Mouse (Mus musculus) liver, postnatal 0 days (tissue): ENCODE measurements around the gene Klhl32. TPM values are rescaled to one million over a fixed set of nuclear protein-coding genes. Genes with fewer than 3 reads are reported as not detected.

Experiments used
- ATAC-seq: fragments of 200-750 bp; cut with Nextera tagmentation; 2 replicates; pipeline ENCODE4 v1.8.0; 2017; ENCODE audit warnings: mild to moderate bottlenecking, moderate library complexity
- DNase-seq: peaks from one replicate; pipeline ENCODE4 v3.0.0-alpha.2; 2016
- H3K27ac ChIP-seq: fragments of 300-500 bp; sonication (generic); 2 replicates; pipeline ENCODE4 v1.5.1; 2014; ENCODE audit warnings: antibody characterized with exemption, moderate library complexity, mild to moderate bottlenecking, low read depth
- H3K27me3 ChIP-seq: fragments of 300-500 bp; sonication (generic); 2 replicates; pipeline ENCODE4 v1.6.1; 2014; ENCODE audit warnings: low read length, control low read depth, mixed read lengths; ENCODE audit not compliant: insufficient read depth
- H3K36me3 ChIP-seq: fragments of 300-500 bp; sonication (generic); replicated peaks from 2 replicates; pipeline ENCODE4 v1.6.1; 2014; ENCODE audit warnings: mild to moderate bottlenecking, control low read depth, low read length, moderate library complexity, mixed read lengths; ENCODE audit not compliant: insufficient read depth
- H3K4me1 ChIP-seq: fragments of 300-500 bp; sonication (generic); 2 replicates; pipeline ENCODE4 v1.6.1; 2014; ENCODE audit warnings: antibody characterized with exemption, mild to moderate bottlenecking, control low read depth; ENCODE audit not compliant: insufficient read depth
- H3K4me2 ChIP-seq: fragments of 300-500 bp; sonication (generic); 2 replicates; pipeline ENCODE4 v1.6.1; 2014; ENCODE audit warnings: low read depth, mild to moderate bottlenecking, low read length, moderate library complexity, mixed read lengths
- H3K4me3 ChIP-seq: fragments of 300-500 bp; sonication (generic); 2 replicates; pipeline ENCODE4 v1.5.1; 2014; ENCODE audit warnings: low read depth, low read length
- H3K9ac ChIP-seq: fragments of 300-500 bp; sonication (generic); replicated peaks from 2 replicates; pipeline ENCODE4 v1.6.1; 2014; ENCODE audit warnings: mild to moderate bottlenecking, moderate library complexity
- H3K9me3 ChIP-seq: fragments of 300-500 bp; sonication (generic); 2 replicates; pipeline ENCODE4 v1.6.1; 2016; ENCODE audit warnings: mild to moderate bottlenecking, control low read depth, low read length, mixed read lengths
- CTCF ChIP-seq: sonication (generic); IDR thresholded peaks from 2 replicates; pipeline ENCODE4 v1.5.1; 2016; ENCODE audit warnings: antibody characterized with exemption, low read depth
- EP300 ChIP-seq: IDR thresholded peaks from 2 replicates; pipeline ENCODE4 v1.6.1; 2016; ENCODE audit warnings: antibody characterized with exemption, low read depth, mild to moderate bottlenecking
- WGBS: fragments of 180-500 bp; shearing (Covaris S2); extraction: QIAGEN DNeasy Blood & Tissue Kit; methylation state at CpG from one replicate; pipeline ENCODE4 v1.1.7; 2014; ENCODE audit not compliant: insufficient replicate concordance; 5-methylcytosine and 5-hydroxymethylcytosine counted together
- polyA plus RNA-seq: library from polyadenylated mRNA; unstranded; fragments of >200 nt; fragmentation: Nextera tagmentation; extraction: Ambion mirVana; gene quantifications from 2 replicates; pipeline ENCODE4 v1.2.1, GENCODE M21; 2015

Klhl32 gene
- polyA plus RNA-seq, 1 experiment from 2014 or later, result 0.18 TPM

- Histone ChIP-seq H3K4me3 (no peak overlapping the region), H3K27ac (no peak overlapping the region), H3K27me3 (no peaks in the 10 kb centered on the region), H3K36me3 (no peaks in the 10 kb centered on the region), H3K4me1 (no peaks in the 10 kb centered on the region; the same call in 1 of the 2 replicates), H3K9me3 (no peaks in the 10 kb centered on the region), H3K4me2 (no peak overlapping the region), H3K9ac (no peak overlapping the region)
- ATAC-seq (no peak), DNase-seq (no peak)
- 72% methylated on average over 2 of the region's 2 CpGs for WGBS
- no peak for TF ChIP-seq CTCF
- TF ChIP-seq EP300, result no peak
These were observed 220.5 kb downstream of the Klhl32 start for GRCm38 (mm10) chr4:24630430-24630829.

DNA sequence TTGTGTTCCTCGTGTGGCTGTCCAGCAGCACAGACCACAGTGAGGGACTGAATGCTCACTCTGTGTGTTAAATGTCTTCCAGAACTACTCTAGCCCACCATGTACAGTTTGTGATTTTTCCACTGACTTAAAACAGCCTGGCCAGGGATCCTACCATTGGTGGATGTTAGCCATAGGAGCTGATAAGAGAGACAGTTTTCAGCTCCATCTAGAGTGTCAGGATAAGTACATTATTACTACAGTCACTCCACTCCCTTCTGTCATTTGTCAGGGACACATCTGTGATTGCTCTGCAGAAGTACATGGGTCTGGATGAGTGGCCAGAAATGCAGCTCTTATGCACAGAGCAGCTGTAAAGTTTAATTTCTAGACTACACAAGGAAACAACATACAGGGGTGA, 223.1 kb downstream of the Klhl32 start:
- ATAC-seq (no peak), DNase-seq (no peak)
- H3K27ac ChIP-seq, result no peak overlapping the region
- H3K4me3 ChIP-seq, result no peak overlapping the region
- H3K4me1 ChIP-seq, result no peaks in the 10 kb centered on the region; the same call in 1 of the 2 replicates
- no peaks in the 10 kb centered on the region for H3K27me3 ChIP-seq
- TF ChIP-seq CTCF (no peak), EP300 (no peak)
- no peaks in the 10 kb centered on the region for H3K9me3 ChIP-seq
- no peak overlapping the region for H3K9ac ChIP-seq
- H3K4me2 ChIP-seq, result no peak overlapping the region
- no peaks in the 10 kb centered on the region for H3K36me3 ChIP-seq
- 54% methylated on average over 1 of the region's 1 CpGs for WGBS

DNA sequence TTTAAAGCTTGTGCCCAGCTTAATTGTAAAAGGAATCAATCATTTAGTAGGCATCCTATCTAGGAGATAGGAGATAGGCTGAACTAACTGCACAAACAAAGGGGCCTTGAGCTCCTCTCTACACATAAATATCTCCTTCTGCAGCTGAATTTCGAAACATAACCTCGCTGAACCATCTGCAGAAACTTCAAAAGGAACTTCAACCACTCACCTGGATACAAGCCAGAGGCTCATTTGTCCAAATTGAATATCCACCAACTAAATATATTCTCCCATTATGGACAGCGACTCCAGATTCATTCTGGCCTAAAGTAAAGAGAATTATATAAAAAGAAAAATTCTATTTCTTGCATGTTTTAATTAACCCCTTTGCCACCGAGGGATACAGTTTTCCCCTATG, 224.2 kb downstream of the Klhl32 start:
- Histone ChIP-seq H3K27me3 (no peaks in the 10 kb centered on the region), H3K4me3 (no peak overlapping the region), H3K27ac (no peak overlapping the region), H3K4me2 (no peak overlapping the region), H3K36me3 (no peaks in the 10 kb centered on the region), H3K9ac (no peak overlapping the region), H3K9me3 (no peaks in the 10 kb centered on the region), H3K4me1 (no peaks in the 10 kb centered on the region; the same call in 1 of the 2 replicates)
- 69% methylated on average over 4 of the region's 4 CpGs for WGBS
- no peak for TF ChIP-seq CTCF
- TF ChIP-seq EP300, result no peak
- ATAC-seq (no peak), DNase-seq (no peak)

DNA sequence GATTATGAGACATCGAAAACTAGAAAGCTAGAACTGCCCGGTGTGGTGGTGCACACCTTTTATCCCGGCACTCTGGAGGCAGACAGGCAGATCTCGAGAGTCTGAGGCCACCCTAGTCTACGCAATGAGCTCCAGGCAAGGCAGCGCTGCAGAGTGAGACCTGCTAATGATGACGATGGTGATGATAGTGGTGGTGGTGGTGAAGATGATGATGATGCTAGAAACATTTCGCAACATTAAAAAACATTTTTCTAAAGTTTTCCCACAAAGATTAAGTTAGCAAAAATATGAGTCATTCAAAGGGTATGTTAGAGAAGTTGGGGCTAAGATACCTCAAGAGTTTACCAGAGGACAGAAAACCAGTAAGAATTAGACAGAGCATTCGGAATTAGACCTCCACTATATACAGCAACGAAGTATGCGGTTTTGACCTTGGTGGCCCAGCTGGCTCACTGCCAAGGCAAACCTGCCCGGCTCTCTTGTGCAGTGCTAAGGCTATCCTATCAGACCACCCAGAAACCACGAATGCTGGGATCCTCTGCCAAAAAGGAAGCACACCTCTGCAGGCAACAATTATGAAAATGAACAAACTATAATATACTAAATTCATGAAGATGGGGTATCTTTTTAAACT, 224.9 kb downstream of the Klhl32 start:
- H3K27ac ChIP-seq, result no peak overlapping the region
- no peaks in the 10 kb centered on the region; the same call in 1 of the 2 replicates for H3K4me1 ChIP-seq
- no peaks in the 10 kb centered on the region for H3K27me3 ChIP-seq
- H3K9me3 ChIP-seq, result no peaks in the 10 kb centered on the region
- H3K4me3 ChIP-seq, result no peak overlapping the region
- no peak for ATAC-seq
- DNase-seq, result peak; percentile 24
- H3K9ac ChIP-seq, result no peak overlapping the region
- no peak overlapping the region for H3K4me2 ChIP-seq
- no peaks in the 10 kb centered on the region for H3K36me3 ChIP-seq
- TF ChIP-seq CTCF (no peak), EP300 (no peak)
- 64% methylated on average over 13 of the region's 13 CpGs for WGBS

DNA sequence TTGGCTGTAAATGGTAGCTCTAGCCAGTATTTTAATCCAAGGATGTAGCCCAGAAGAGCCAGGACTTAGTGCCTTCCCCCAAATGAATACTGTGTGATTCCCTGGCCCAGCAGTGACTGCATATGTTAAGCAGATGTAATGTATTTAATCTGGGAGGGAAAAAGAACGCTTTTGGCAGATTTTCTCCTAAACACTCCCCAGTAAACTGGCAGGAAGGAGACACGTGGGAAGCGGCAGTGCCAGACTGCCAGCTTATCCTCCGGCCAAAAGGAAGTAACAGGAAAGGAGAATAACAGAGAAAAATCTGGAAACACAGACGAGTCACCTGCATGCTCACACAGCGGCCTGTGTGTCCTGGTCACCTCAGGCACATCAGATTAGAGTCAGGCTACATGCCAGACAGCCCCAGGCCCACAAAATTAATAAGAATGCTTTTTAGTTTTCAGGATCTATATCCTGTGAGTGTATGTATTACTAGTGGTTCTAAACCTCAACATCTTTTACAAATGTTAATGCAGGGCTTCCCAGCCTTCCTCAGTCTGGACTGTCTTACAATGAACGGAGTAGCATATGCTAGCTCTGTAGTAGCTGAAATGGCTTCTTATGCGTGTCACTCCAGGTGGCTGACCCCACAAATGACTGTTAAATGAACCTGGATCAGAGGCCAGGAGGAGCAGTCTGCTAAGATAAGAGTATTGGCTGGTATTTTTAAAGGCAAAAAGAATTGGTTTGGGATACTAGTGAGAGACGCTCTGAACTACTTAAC, 229.3 kb downstream of the Klhl32 start:
- no peak for DNase-seq
- no peak overlapping the region for H3K9ac ChIP-seq
- H3K9me3 ChIP-seq, result no peaks in the 10 kb centered on the region
- no peaks in the 10 kb centered on the region for H3K27me3 ChIP-seq
- no peak for ATAC-seq
- H3K4me1 ChIP-seq, result no peaks in the 10 kb centered on the region
- H3K4me2 ChIP-seq, result no peak overlapping the region
- TF ChIP-seq CTCF (no peak), EP300 (no peak)
- no peak overlapping the region for H3K27ac ChIP-seq
- no peaks in the 10 kb centered on the region for H3K36me3 ChIP-seq
- no peak overlapping the region for H3K4me3 ChIP-seq
- WGBS, result 74% methylated on average over 9 of the region's 9 CpGs

GRCm38 (mm10) chr4:24620440-24620839, 230.5 kb downstream of the Klhl32 start:
- Histone ChIP-seq H3K9ac (no peak overlapping the region), H3K27ac (no peak overlapping the region), H3K4me3 (no peak overlapping the region), H3K9me3 (no peaks in the 10 kb centered on the region), H3K4me1 (no peaks in the 10 kb centered on the region), H3K27me3 (no peaks in the 10 kb centered on the region), H3K36me3 (no peaks in the 10 kb centered on the region), H3K4me2 (no peak overlapping the region)
- 68% methylated on average over 5 of the region's 5 CpGs for WGBS
- DNase-seq, result no peak
- ATAC-seq, result no peak
- TF ChIP-seq CTCF (no peak), EP300 (no peak)
